Mouse (Mus musculus) liver, embryonic 14.5 days (tissue): Measurements from ENCODE around the gene Itpkb. TPM values are rescaled to one million over a fixed set of nuclear protein-coding genes. Genes with fewer than 3 reads are reported as not detected.
"Not testable (repeated sequence)": the region's sequence is repeated elsewhere in the genome, so short reads cannot be mapped to it uniquely, and the experiment has no call there.

Experiments used
- ATAC-seq: fragments of 200-750 bp; cut with Nextera tagmentation; 2 replicates; pipeline ENCODE4 v1.8.0; 2017; ENCODE audit warnings: moderate number of reproducible peaks, mild to moderate bottlenecking, moderate library complexity; ENCODE audit not compliant: insufficient read depth
- DNase-seq, 3 experiments: peaks; one replicate each; pipeline ENCODE4 v3.0.0-alpha.2; 2012 to 2013; ENCODE audit warnings: low read depth in 3 of 3, low spot score in 3 of 3
- H3K27ac ChIP-seq: fragments of 300-500 bp; sonication (generic); 2 replicates; pipeline ENCODE4 v1.5.1; 2014; ENCODE audit warnings: moderate library complexity, mild to moderate bottlenecking, control low read depth, inconsistent platforms
- H3K27me3 ChIP-seq: fragments of 300-500 bp; sonication (generic); 2 replicates; pipeline ENCODE4 v1.6.1; 2014; ENCODE audit warnings: mild to moderate bottlenecking, low read length, moderate library complexity; ENCODE audit not compliant: control insufficient read depth, insufficient read depth
- H3K36me3 ChIP-seq: fragments of 300-500 bp; sonication (generic); replicated peaks from 2 replicates; pipeline ENCODE4 v1.6.1; 2014; ENCODE audit warnings: low read depth; ENCODE audit not compliant: control insufficient read depth, insufficient read depth
- H3K4me1 ChIP-seq, 2 experiments: fragments of 200-500 bp in 1 of 2; fragments of 300-500 bp in 1 of 2; sonication (generic) in 1 of 2; replicated peaks; 2 replicates each; pipeline ENCODE4 v1.6.1; 2012 to 2014; ENCODE audit warnings: antibody characterized with exemption in 1 of 2, inconsistent platforms in 1 of 2, low read length in 1 of 2; ENCODE audit not compliant: control insufficient read depth in 2 of 2, insufficient read depth in 2 of 2
- H3K4me2 ChIP-seq: fragments of 300-500 bp; sonication (generic); 2 replicates; pipeline ENCODE4 v1.6.1; 2014; ENCODE audit warnings: low read depth, mild to moderate bottlenecking, control low read depth, moderate library complexity
- H3K4me3 ChIP-seq, 2 experiments: fragments of 200-500 bp in 1 of 2; fragments of 300-500 bp in 1 of 2; sonication (generic) in 1 of 2; 2 replicates each; pipeline ENCODE4 v1.5.1; 2012 to 2014; ENCODE audit warnings: low read depth in 2 of 2, low read length in 2 of 2, mild to moderate bottlenecking in 2 of 2, control low read depth in 1 of 2, inconsistent platforms in 1 of 2, moderate library complexity in 1 of 2; ENCODE audit not compliant: insufficient read depth in 1 of 2
- H3K9ac ChIP-seq: fragments of 300-500 bp; sonication (generic); replicated peaks from 2 replicates; pipeline ENCODE4 v1.6.1; 2014; ENCODE audit warnings: mild to moderate bottlenecking, control low read depth, moderate library complexity
- H3K9me3 ChIP-seq: fragments of 300-500 bp; sonication (generic); 2 replicates; pipeline ENCODE4 v1.6.1; 2016; ENCODE audit warnings: low read length, mixed read lengths; ENCODE audit not compliant: control insufficient read depth
- CTCF ChIP-seq: IDR thresholded peaks from 2 replicates; pipeline ENCODE4 v1.5.1; 2016; ENCODE audit warnings: antibody characterized with exemption, low read depth, control low read depth
- EP300 ChIP-seq: IDR thresholded peaks from 2 replicates; pipeline ENCODE4 v1.6.1; 2016; ENCODE audit warnings: antibody characterized with exemption, low read depth
- WGBS: fragments of 180-500 bp; shearing (Covaris S2); extraction: QIAGEN DNeasy Blood & Tissue Kit; methylation state at CpG from one replicate; pipeline ENCODE4 v1.1.7; 2014; ENCODE audit not compliant: insufficient replicate concordance; 5-methylcytosine and 5-hydroxymethylcytosine counted together
- polyA plus RNA-seq, 2 experiments: library from polyadenylated mRNA; depleted of rRNA in 1 of 2; stranded (reverse) in 1 of 2; unstranded in 1 of 2; fragments of >200 nt; fragmentation: Nextera tagmentation in 1 of 2; extraction: Ambion mirVana in 1 of 2; gene quantifications; 2 replicates each; pipeline versions ENCODE4 v1.2.1 to v1.2.3; 2012 to 2014

Itpkb gene
- polyA plus RNA-seq, 2 experiments: 0.52 to 1.3 TPM

- peak overlapping the region; percentile 15 for H3K27ac ChIP-seq
- ATAC-seq (no peak), DNase-seq (no peak)
- TF ChIP-seq EP300 (no peak), CTCF (no peak)
- H3K4me1 ChIP-seq: peaks cover 3 to 22% of the 10 kb centered on the region in 2 experiments; a peak in 3 of 4 replicates
- H3K36me3 ChIP-seq: no peaks in the 10 kb centered on the region
- peak overlapping the region; percentile 43 to 44 for H3K4me3 ChIP-seq
- no peaks in the 10 kb centered on the region for H3K9me3 ChIP-seq
- WGBS: 10% methylated on average over 11 of the region's 11 CpGs
- peak overlapping the region; percentile 86 for H3K4me2 ChIP-seq
- H3K27me3 ChIP-seq: no peaks in the 10 kb centered on the region
- peak overlapping the region; percentile 43 for H3K9ac ChIP-seq
Observed at GRCm38 (mm10) chr1:180387750-180388480, 57.6 kb downstream of the Itpkb start.

GRCm38 (mm10) chr1:180388481-180388880 is 58.2 kb downstream of the Itpkb start:
- H3K9ac ChIP-seq: no peak overlapping the region
- H3K9me3 ChIP-seq: no peaks in the 10 kb centered on the region
- no peaks in the 10 kb centered on the region for H3K27me3 ChIP-seq
- H3K4me1 ChIP-seq: peaks cover 3 to 22% of the 10 kb centered on the region in 2 experiments; a peak in 3 of 4 replicates
- no peak for DNase-seq
- H3K27ac ChIP-seq: no peak overlapping the region
- no peak overlapping the region for H3K4me2 ChIP-seq
- WGBS: 9% methylated on average over 1 of the region's 1 CpGs
- H3K36me3 ChIP-seq: no peaks in the 10 kb centered on the region
- no peak for TF ChIP-seq EP300
- TF ChIP-seq CTCF: no peak
- no peak overlapping the region for H3K4me3 ChIP-seq
- ATAC-seq: no peak

GRCm38 (mm10) chr1:180389213-180389760 is 59.0 kb downstream of the Itpkb start:
- H3K9me3 ChIP-seq, H3K4me2 ChIP-seq, H3K9ac ChIP-seq, H3K27me3 ChIP-seq, H3K36me3 ChIP-seq, H3K4me3 ChIP-seq, ATAC-seq, DNase-seq, H3K27ac ChIP-seq: not testable (repeated sequence)
- peaks cover 3 to 22% of the 10 kb centered on the region in 2 experiments; a peak in 3 of 4 replicates for H3K4me1 ChIP-seq
- WGBS: 69% methylated on average over 11 of the region's 11 CpGs

DNA sequence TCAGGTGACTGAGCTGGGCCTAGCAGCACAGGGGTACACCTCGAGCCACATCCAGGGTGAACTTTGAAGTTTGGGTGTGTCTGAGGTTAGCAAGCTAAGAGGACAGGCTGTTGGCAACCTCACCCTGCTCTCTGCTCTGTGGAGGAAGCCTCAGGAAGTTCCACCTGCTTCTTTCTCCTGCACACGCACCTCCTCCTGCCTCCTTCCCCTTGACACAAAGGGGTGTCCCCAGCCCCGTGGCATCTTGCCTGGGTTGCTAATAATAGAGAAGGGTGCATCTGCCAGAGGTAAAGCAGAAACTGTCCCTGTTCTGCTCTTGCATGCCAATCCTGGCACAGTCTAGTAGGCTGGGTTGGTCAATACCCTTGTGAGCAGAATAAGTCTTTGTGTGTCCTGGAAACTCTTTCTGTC is 60.0 kb downstream of the Itpkb start:
- H3K4me3 ChIP-seq: no peak overlapping the region
- DNase-seq: no peak
- H3K27me3 ChIP-seq: no peaks in the 10 kb centered on the region
- no peak overlapping the region for H3K27ac ChIP-seq
- peaks cover 3 to 22% of the 10 kb centered on the region in 2 experiments; a peak in 3 of 4 replicates for H3K4me1 ChIP-seq
- TF ChIP-seq CTCF: no peak
- no peak for TF ChIP-seq EP300
- WGBS: 46% methylated on average over 3 of the region's 3 CpGs
- no peaks in the 10 kb centered on the region for H3K9me3 ChIP-seq
- no peaks in the 10 kb centered on the region for H3K36me3 ChIP-seq
- no peak overlapping the region for H3K4me2 ChIP-seq
- H3K9ac ChIP-seq: no peak overlapping the region
- ATAC-seq: no peak

DNA sequence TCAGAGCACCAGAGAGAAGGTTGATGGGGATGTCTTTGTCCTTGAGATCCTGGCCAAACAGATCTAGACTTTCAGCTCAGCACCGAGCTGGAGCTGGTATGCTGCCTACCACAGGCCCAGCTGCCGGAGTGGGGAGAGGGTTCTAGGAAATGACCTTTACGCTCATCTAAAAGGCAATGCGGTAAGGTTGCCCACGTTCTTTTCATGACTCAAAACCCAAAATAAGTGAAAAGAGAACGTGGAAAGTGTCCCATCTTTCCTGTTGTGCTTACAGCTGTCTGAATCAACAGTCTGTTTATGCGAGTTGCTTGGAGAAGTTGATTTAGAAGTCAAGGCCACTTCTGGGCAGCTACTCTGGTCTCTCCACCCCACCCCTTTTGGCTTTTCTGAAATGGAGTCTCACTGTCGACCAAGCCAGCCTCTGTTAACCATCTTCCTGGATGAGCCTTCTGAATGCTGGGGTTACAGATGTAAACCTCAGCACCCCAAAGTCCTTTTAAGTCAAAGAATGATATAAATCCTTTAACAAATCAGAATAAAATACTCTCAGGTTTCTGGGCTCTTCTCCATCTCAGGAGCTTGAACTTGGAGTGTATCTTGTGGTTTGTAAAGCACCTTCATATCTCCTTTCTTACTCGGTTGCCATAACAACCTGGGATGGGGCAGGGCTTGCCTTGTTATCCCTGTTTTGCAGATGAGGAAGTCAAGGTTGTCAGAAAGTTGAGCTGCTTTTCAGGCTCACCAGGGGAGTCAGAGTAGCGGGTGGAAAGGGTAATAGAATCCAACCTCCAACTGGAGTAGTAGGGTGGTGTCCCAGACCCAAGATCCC is 60.7 kb downstream of the Itpkb start:
- no peak overlapping the region for H3K4me3 ChIP-seq
- H3K36me3 ChIP-seq: no peaks in the 10 kb centered on the region
- H3K27me3 ChIP-seq: no peaks in the 10 kb centered on the region
- no peak overlapping the region for H3K9ac ChIP-seq
- TF ChIP-seq EP300 (no peak), CTCF (no peak)
- no peak overlapping the region for H3K27ac ChIP-seq
- 48% methylated on average over 10 of the region's 10 CpGs for WGBS
- DNase-seq (no peak), ATAC-seq (no peak)
- H3K4me2 ChIP-seq: no peak overlapping the region
- no peaks in the 10 kb centered on the region for H3K9me3 ChIP-seq
- peaks cover 3 to 20% of the 10 kb centered on the region in 2 experiments; a peak in 3 of 4 replicates for H3K4me1 ChIP-seq
